Mouse (Mus musculus) bone marrow, adult 2 months (tissue): Measurements from ENCODE around the gene Gm10964.

Experiments
- CTCF ChIP-seq: fragments of 200-500 bp; IDR thresholded peaks from 2 replicates; pipeline ENCODE4 v1.5.1; 2011; ENCODE audit warnings: low read length, control low read depth; ENCODE audit not compliant: control insufficient read depth, insufficient read depth
- POLR2A ChIP-seq: fragments of 200-500 bp; IDR thresholded peaks from 2 replicates; pipeline ENCODE4 v1.6.1; 2011; ENCODE audit warnings: low read depth, mild to moderate bottlenecking, control low read depth, low read length, borderline replicate concordance; ENCODE audit not compliant: control insufficient read depth

DNA sequence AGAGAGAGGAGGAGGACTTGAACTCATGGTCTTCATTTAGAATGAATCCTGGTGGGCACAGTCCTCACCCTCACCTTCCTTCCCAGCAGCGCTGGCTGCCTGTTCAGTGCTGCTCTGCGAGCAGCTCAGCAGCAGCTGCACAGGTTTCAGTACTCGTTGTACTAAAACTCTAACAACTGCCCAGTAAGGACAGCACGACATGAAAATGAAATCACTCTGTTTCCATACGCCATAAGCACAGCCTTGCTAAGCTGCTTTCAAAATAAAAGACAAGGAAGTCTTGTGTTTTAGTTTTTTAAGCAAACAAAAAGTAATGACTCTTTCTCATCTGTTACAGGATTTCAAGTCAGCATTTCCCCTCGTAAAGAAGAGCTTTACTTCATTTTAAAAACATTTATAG lies 4.0 kb downstream of the Gm10964 start:
- TF ChIP-seq POLR2A, result no peak
- TF ChIP-seq CTCF, result no peak
